Mouse (Mus musculus): ENCODE data around the gene Nek11.
A peak's percentile ranks its signal among the peaks of the same experiment; 100 is the strongest.

The Nek11 gene

DNA sequence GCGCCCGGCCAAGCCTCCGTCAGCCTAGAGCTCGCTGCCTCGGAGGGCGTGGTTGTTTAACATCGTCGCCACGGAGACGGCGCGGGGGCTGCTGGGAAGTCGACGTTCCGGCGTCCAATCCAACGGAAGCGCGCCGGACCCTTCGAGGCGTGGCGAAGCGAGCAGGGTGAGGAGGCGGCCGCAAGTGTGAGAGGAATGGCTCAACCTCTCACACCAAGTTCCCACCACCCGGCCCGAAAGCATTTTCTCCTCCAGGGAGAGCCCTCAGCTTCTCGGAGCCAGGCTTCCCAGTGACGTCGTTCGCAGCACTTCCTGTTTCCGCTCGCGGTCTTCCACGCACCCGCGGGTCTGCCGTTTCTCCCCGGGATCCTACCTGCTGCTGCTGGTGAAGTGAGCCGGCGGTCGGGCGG, at the start of gene Nek11, which contains the start of gene Aste1:
TSS of gene Nek11 (minus strand) at position 307 of the 410 bp plus-strand sequence.
TSS of gene Aste1 (plus strand) at position 175 of the 410 bp plus-strand sequence.
- DNase-seq (ENCODE audit: low spot score): peak; percentile 93

DNA sequence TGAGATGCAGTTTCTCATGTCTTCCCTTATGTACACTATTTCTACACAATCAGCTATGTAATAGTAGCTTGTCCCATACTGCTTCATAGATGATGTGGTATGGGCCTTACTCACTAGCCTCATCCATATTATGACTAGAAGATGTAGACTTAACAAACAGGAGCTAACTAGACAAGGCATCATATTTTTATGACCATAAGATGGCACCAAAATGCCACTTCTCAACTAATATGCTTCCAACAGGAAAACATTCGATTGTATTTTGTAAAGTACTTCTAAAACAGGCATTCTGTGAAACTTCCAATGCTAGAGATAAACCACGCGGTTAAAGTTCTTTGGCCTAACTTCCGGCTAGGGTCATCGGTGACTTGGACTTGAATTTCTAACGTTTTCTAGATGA, 13.2 kb upstream of the Nek11 start:
- no peak for DNase-seq (ENCODE audit: low spot score)

DNA sequence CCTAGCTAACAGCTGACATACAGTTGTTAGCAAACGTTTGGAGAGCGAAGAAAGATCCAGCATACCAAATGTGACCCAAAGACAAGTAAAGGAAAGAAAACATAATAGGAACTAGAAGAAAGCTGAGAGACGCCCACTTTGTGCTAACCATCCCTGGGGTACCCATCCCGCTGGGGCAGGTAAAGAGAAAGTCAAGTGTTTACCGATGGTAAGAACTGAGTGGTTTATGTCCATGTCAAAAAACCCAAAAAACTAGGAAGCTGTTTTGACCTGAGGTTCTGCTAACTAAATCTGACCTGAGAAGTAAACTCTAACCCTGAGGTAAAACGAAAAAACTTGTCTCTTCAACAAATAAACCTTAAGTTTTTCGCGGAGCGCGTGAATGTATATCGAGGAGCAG, 604 bp downstream of the Nek11 start:
- no peak for DNase-seq (ENCODE audit: low spot score)

DNA sequence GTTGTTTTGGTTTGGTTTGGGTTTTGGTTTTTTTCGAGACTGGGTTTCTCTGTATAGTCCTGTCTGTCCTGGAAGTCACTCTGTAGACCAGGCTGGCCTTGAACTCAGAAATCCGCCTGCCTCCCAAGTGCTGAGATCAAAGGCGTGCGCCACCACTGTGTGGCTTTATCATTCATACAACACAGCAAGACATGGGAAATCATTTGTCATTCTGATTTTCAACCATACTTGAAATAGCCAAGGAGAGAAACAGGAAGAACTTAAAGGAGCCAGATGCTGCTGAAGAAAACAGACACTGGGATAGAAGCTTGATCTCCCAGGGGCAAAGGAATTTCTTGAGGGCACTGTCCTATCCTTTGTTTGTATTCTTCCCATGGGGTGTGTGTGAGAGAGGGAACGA, 4.7 kb downstream of the Nek11 start:
- DNase-seq (ENCODE audit: low spot score): no peak

DNA sequence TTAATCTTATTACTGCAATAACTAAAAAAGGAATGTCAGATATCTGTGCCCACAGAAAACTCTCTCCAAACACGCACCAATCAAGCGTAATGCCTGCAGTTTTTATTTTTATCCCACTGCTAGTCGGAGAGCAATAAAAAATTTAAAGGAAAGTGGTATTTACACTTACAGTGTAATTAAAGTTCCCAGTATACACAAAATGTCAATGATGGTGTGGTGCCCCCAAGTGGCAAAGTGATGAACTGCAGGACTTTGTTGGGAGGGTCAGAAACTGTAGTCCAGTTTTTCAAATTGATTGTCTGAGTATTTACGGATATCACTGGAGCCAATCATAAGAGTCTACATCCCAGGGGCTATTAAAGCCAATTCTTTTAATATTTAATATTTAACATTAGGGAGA, 6.0 kb downstream of the Nek11 start:
- DNase-seq (ENCODE audit: low spot score): peak; percentile 57

DNA sequence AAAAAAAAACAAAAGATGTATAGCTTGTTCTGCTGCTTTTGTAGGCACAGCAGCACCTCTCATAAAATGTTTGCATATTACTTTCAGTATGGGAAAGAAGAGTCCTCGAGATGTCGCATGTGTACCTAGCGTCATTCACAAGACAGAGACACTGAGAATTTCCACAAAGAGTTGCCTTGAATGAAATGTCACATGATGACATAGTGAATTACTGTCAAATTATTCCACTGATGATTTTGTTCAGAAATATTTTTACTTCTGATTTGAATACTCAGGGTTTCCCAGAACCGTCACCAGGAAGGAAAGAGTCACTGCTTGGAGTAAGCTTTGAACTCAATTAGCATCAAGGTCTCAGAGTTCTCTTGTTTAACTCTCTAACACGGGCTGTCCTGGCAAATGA, 7.9 kb downstream of the Nek11 start:
- DNase-seq (ENCODE audit: low spot score): no peak

DNA sequence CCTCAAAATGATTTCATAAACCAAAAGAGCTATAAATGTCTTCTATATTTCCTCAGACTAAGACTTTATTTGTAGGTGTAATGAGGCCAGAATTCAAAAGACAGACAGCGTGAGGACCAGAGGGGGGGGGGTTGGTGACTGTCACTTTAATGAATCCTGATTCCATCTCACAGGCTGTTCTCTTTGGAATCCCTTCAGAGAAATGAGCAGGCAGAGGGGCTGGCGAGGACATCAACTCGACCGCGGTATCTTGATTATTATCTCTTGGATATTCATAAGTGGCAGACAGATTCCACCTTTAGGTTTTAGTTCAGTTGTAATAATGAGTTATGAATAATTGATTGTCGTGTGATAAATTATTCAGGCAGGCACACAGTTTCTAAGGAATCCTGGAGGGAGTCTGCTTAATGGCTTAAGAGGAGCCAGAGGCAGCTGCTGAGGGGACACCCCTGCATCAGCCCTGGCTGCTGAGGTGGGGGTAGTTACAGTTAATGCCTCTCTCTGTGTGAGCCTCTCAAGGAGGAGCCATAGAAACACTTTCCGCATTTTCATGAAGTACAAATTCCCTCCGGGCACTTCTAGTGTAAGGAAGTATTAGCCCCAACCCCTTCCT, 15.7 kb downstream of the Nek11 start:
- no peak for DNase-seq (ENCODE audit: low spot score)

DNA sequence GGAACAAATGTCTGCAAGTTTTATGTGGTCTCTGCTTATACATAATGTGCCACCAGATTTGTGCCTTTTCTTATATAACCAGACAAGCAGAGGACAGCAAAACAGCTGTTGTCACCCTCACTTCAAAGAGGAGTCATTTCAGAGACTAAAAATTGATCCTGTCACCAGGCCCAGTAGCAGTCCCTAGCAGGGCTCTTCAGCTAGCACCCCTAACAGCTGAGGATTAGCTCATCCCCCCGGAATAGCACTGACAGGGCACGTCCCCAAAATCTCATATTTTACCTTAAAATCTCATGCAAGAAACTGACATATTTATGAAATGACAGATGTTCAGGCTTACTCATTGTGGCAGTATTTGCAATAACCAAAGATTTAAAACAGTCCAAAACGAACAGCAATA, 17.7 kb downstream of the Nek11 start:
- DNase-seq (ENCODE audit: low spot score): no peak

DNA sequence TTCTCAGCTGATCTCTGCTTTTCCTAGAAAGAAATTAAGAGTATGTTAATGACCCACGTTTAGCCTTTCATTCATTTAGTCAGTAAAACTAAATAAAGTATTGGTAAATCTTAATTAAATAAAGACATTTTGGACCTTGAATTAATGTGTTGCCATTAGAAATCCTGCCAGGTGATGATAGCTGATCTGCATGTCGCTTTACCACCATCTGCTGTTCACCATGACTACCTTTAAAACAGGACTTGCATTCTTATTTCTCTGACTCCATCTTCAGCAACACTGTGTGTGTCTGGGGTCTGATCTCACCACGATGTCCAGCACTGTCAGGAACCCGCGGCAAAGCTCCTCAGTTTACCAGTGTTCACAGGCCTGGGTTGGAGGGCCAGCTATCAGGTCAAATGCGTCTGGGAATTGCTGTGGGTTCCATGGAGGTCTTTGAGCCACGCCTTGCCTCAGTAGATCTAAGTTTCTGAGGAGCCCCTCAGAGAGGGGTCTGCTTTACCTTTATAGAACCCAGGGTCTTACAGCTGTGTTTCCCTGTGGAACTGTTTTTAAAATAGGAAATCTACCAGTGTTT, 18.3 kb downstream of the Nek11 start:
- no peak for DNase-seq (ENCODE audit: low spot score)

DNA sequence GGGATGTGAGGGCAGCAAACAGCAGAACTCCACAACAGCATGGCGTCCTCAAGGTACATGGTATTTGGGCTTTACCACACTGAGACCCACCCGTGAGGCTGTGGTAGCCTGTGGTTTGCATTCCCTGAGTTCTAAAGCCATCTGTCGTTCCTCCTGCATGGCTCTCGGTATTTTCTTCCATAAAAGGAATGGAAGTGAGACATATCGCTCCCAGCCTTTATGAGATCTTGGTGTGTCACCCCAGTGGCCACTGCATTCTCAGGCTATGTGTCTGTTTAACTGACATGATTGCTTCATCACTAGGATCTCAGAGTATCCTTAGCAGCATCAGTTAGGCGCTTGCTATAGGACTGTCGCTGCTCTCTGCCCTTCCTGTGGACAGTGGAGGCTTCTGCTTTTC, 18.9 kb downstream of the Nek11 start:
- no peak for DNase-seq (ENCODE audit: low spot score)

DNA sequence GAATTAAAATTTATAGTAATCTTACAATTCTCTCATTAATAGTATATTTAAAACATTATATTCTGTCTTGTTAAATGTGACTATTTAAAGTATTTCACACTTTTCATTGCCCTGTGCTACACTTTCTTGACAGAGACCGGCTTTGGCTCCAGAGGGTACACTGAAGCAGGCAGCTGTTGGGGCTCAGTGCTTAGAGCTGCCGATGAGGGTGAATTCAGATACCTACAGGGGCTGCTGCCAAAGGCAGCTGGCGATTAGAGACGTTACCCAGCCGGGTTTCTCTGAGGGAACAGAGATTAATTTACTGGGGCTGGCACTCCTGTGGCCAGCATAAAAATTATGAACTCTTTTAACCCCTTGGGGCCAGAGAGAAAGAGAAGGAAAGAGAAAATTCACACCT, 21.0 kb downstream of the Nek11 start:
- DNase-seq (ENCODE audit: low spot score): no peak

DNA sequence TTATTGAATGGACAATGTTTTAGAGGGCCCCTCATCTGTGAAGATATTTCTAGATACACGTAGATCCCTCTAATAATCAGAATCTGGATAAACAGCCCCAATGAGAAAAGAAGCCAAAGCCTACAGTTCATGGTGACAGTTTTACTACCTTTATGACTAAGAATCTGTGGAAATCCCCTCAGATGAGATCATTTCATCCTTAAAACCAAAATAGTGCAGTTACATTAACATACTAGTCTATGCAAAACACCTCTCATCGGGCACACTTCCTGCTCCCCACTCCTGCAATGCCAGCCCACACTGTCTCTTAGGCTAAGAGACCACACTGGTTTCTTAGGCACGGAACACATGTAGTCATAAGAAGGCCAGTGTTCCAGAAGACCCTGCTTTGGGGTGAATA, 26.7 kb downstream of the Nek11 start:
- no peak for DNase-seq (ENCODE audit: low spot score)

DNA sequence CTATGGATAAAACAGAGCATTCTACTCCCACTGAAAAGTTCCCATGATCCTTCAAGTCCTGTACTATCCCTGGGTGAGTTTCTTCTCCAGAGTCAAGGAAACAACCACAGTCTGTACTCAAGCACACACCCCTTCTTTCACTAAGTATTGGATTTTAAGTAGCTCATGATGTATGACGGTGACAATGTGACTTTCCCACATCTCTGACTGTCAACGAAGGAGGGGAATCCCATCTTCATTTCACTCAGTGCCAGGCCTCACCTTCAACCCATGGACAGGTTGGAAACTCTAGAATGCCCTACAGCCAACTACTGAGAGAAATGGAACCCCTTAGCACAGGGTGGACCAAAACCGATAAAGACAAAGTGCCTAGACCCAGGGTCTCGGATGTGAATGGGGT, 29.1 kb downstream of the Nek11 start:
- DNase-seq (ENCODE audit: low spot score): no peak

DNA sequence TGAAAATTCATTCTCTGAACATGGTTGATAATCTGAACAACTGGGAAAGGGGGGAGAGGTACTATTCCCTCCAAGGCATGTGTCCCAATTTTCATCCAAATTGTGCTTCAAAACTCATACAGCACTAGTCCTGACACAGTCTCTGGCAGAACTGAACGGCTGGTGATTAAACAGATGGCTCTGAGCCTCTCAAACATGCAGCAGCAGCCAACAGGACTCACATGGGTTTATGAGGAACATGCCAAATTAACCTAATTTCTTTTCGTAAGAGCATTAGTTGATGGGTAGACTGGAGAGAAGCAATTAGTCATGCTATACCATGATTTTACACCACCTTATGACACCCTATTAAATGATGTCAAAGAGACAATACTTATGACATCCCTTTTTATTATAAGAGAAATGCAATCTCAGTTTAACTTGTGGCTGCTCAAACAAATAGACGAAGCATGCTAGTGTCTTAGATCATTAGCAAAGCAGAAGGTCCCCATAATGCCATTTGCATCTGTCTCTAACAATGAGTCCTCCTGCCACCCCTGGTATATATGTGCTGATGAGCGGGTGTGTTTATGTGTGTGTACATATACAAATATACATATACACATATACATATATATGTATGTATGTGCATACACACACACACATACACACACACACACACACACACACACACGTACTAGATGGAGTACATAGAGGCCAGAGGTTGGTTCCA, 31.6 kb downstream of the Nek11 start:
- DNase-seq (ENCODE audit: low spot score): no peak

DNA sequence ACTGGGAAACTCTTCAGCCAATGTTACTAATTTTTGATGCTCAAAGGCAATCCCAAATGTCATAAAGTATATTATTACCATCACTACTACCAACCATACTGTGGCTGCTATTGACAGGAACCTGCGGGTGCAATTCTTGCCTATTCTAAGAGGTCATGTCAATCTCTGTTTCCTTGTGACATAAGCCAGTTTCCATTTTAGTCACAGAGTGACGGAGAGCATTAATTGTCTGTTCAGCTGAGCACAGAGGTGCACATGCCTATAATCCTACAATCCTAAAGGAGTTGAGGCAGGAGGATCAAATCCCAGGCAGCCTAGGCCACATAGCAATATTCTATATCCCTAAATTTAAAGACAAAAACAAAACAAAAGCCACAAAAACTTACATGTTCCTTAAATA, 33.1 kb downstream of the Nek11 start:
- DNase-seq (ENCODE audit: low spot score): no peak

DNA sequence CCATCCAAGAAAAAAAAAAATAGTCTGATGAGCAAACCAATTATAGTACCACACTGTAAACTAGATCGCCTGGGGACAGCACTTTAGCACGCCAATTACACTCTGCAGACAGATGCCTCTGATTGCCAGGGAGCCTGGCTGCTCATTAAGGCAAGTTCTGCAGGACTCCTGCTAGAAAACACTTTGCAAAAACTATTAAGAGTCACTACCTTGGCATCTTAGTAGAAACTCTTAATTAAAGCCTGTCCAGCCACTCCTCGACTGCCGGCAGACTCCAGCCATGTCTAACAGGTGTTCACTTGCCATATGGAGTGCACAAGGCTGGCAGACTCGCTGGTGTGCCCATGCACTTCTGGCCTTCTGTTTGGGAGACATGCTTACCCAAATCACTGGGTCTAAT, 46.3 kb downstream of the Nek11 start:
- no peak for DNase-seq (ENCODE audit: low spot score)

DNA sequence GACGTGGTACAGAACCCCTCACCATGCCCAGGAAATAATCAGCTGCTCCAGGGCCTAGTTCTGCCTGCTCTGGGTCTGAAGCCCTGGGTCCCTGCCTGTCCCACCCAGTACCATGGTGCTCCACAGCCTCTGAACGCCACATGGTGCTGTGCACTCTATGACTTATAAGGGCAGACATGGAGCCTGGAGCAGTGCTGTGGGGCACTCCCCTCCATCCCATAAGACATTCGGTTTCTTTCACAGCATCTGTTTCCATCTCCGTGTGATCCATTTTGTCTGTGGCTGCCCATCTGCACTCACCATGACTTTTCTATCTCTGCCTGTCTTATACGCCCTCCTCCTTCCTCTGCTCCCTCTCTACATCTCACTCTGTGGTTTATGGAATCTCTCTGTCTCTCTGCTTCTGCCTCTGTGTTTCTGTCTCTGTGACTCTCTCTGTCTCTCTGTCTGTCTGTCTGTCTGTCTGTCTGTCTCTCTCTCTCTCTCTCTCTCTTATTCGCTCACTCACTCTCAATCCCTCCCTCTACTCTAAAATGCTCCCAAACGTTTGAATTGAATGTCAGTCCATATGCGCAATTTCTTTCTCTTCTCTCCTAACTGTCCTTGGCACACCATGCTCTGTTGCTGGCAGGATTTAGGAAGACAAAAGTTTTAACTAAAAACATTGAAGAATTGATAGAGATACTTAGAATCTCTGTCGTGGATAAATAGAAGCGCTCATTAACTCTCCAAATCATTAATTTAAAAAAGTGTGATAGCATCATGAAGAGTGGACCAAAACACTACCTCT, 46.9 kb downstream of the Nek11 start:
- DNase-seq (ENCODE audit: low spot score): no peak

DNA sequence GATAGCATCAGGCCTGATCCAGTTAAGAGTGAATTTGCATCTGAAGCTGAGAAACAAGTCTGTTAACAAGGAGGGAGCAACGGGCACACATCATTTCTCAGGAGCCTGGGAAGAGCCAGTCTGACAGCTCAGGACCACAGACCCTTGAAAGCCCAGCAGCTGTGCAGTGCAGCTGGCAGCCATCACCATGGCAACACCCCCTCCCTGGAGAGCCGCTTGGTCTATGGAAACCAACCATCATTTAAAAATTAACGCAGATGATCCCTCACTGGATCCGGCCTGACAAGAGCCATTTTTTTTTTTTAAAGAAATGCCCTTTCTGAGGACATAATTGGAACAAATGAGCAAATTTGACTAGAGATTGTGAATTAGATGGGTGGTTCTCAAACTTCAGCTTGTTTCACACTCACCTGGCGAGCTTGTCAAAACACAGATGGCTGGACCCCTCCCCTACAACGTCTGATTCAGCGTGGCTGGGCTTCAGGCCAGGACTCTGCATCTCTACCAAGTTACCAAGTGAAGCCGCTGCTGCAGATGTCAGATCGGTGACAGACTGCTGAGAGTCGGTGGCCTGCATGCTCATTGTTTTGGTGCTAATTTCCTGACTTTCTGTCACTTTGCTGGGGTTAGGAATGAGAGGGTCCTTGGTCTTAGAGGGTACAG, 52.2 kb downstream of the Nek11 start:
- DNase-seq (ENCODE audit: low spot score): no peak

DNA sequence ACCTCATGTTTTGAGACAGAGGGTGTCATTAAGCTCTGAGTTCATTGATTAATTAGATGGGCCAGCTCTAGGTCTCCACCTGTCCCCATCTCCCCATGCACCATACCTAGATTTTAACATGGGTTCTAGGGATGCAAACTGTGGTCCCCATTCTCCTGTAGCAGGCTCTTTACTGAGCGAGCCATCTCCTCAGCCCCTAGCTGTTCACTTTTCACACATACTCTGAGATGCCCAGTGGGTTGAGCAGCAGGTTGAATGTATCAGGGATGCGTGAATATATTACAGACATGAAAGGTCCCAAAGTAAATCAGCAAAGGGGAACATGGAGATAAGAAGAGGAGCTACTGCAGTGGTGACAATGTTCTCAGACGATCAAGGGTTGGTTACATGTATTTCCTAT, 52.8 kb downstream of the Nek11 start:
- DNase-seq (ENCODE audit: low spot score): no peak

DNA sequence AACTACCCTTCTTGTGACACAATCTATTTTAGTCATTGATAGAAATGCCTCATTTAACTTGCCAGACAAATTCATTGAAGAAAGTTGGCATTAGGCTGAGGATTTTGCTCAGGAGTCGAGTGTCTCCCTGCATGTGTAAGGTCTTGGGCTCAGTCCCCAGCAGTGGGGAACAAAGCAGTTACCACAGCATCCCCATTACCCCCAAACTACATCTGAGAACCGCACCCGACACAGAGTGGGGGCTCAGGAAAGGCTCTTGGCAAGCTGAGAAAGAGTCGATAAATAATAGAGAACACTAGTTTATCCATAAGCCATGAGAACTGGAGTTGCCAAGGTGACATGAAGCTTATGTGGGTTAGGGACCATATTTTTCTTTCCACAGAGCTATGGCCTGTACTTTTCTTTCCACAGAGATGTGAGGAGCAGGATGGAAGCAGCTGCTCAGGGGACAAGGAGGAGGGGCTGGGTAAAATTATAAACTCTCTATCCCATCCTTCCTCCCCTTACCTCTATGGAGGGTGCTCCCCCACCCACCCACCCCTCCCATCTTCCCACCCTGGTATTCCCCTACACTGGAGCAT, 62.8 kb downstream of the Nek11 start:
- DNase-seq (ENCODE audit: low spot score): no peak

DNA sequence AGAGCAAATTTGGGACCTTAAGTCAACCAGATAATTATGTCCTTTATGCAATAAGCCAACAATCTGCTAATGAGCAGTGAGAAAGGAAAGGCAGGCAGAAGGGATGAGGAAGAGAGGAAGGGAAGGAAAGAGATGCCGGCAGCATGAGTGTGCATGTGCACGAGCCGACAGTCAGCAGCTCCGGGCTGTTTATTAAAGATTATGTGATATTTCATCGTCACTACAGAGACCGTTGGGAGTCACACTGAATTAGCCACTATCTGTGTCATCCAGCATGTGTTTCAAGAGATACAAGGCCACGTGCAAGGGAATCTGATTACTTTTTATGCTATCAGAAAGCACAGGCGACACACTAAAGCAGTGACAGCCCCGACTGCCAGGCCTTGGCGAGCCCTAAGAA, 73.5 kb downstream of the Nek11 start:
- no peak for DNase-seq (ENCODE audit: low spot score)

DNA sequence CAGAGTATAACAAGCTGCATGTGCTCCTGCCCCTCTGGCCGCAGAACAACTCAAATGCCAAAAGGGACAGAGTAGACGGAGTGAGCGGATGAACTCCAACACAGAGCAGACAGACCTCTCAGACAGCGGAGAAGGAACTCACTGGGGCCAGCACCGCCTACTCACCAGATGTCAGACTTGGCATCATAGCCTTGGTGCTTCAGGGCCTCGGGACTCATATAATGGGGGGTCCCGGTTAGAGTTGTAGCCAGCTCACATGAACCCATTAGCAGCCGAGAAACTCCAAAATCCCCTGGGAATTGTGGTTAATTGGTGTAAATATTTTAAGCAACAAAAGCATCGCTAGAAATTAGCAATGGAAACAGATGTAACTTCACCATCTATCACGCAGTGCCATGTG, 82.1 kb downstream of the Nek11 start:
- no peak for DNase-seq (ENCODE audit: low spot score)

All from ovary, postnatal 36 days (tissue).